Mouse (Mus musculus): ENCODE results near the gene Mfsd11. TPM values are rescaled to one million over a fixed set of nuclear protein-coding genes. Genes with fewer than 3 reads are reported as not detected.

The Mfsd11 gene
- 10 to 100 TPM; 36.3 to 39.1 TPM for total RNA-seq (2021)
- long read RNA-seq, transcript Mfsd11-201 (13 exons, 3,298 nt), result major isoform, 16 of 51 reads
- long read RNA-seq, partial matches to known transcripts, result 3 of 51 reads
- long read RNA-seq, other reads (novel, unspliced or antisense), result 31 of 51 reads

DNA sequence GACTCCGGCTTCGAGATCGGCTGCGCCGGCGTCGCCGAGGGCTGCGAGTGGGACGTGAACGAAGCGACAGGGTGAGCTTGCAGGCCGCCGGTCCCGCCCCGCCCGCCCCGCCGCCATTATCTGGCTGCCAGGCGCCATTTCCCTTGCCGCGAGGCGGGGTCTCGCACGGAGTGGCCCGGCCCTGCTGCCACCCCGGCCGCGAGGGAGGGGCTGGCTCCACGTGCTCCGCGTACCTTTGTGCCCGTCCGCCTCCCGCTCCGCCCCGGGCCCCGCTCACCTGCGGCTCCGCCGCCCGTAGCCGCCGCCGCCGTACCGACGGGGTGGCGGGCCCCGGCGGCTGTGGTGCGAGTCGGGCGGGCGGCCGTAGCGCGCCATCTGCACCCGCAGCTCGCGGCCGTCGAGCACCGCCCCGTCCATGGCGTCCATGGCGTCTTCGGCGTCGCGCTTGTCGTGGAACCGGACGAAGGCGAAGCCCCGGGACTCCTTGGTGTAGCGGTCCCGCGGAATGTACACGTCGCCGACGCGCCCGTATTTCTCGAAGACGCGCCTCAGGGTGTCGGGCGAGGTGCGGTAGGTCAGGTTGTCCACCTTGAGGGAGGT is at the start of gene Mfsd11:
TSS of gene Mfsd11 (plus strand) at position 150 of the 600 bp plus-strand sequence.
- DNase-seq (ENCODE audit: low spot score in 2 of 2), result peak; percentile 69 to 81

DNA sequence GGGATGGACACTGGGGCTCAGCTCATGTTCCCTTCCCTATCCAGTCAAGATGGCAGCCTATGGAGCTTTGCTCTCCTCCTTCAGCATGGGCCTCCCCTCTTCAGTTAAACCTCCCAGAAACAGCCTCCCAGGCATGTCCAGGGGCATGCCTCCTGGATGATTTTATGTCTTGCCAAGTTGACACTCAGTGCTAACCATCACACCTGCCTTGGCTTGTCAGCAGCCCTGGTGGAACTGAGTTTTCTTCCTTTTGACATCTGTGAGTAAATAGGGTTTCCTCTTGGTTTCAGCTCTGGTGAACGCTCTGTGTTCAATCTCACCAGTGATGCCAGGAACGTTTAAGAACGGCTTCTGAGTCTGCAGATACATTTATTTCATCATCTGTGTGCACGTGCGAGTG is 49.5 kb upstream of the Mfsd11 start:
- no peak for DNase-seq (ENCODE audit: low spot score in 2 of 2)

DNA sequence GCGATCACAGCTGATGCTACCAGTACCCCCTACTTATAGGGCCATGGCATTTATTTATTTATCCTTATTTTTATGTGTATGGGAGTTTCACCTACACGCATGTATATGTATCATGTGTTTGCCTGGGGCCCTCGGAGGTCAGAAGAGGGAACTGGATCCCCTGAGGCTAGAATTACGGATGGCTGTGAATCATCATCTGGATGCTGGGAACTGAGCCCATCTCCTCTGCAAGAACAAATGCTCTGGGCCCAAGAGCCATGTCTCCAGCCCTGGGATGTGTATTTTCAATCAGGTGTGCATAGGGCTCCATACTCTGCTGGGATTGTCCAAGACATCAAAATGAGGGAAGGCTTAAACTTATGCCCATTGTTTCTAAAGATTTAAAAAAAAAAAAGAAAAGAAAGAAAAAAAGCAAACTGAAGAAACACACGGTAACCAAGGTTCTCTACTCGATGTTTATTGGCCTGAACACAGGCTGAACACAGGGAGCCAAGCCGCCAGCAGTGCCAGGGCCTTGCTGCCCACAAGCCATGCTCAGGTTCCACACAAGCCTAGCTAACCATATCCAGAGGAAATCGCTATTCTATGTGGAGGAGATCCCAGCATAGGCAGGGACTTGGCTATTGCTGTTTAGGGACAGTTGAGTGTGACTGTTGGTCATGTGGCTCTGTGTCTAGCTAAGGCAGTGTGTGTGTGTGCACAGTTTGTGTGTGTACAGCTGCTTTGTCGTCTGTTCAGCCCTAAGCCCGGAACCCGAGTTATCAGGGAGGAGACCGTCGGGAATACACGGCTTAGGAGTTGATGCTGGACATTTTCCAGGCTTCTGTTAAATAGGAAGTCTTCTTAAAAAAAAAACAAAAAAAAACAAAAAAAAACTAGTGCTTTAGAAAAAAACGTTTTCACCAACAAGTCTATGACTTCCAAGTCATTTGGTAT is 45.8 kb upstream of the Mfsd11 start:
- no peak for DNase-seq (ENCODE audit: low spot score in 2 of 2)

DNA sequence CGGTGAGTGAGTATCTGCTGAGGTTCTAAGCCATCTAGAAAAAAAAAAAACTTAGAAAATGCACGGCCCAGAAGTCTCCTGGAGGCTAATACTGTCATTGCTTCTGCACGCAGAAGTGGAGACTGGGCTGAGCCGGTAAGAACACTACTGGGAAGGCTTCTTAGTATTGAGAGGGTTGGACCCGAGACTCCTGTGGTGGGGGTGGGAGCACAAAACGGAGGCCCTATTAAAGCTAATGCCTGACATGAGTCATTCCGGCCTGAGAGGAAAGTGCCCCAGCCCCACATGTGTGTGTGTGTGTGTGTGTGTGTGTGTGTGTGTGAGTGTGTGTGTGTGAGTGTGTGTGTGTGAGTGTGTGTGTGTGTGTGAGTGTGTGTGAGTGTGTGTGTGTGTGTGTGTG is 45.1 kb upstream of the Mfsd11 start:
- no peak for DNase-seq (ENCODE audit: low spot score in 2 of 2)

DNA sequence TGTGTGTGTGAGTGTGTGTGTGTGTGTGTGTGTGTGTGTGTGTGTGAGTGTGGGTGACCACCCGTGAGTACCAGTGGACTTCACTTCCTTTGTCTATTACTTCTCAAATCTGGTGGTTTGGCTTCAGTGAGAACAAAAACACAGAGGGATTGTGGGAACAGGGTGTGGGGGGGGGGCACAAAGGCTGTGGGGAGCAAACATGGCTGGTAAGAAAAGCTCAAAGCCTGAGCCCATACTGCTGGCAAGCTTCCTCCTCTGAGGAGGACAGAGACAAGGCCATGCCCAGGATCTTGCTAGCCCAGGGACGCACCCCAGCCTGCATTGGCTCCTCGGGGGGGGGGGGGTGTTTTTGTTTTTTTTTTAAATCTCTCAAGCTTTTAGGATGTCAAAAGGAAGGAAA is 44.7 kb upstream of the Mfsd11 start:
- no peak for DNase-seq (ENCODE audit: low spot score in 2 of 2)

DNA sequence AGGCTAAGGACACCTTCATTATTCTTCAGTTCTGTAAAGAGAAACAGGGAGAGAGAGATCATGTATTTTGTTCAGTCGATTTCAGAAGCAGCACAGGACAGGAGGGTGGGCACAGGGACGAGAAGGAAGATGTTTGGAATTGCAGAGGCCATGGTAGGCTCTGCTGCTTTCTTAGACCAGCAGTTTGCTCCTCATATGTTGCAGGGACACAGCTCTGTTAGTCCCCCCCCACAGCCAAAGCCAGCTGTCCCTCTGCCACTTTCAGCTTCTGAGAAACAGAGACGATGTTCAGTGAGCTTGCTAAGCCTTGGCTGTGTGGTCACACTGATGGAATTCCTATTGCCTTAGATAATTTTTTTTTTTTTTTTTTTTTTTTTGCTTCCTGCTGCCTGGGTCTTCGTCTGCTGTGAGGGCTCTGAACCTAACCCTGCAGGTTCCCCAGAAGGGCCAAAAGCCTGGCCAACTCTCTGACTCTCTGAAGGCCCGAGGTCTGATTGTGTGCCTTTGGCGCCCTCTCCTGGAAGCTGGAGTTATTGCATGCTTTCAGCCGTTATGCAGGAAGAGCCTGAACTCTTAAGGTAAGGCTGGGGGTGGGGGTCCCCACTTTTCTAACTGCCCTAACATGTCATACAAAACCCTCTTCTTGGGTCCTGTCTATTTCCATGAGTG is 44.2 kb upstream of the Mfsd11 start:
- peak; percentile 73 to 93 for DNase-seq (ENCODE audit: low spot score in 2 of 2)

DNA sequence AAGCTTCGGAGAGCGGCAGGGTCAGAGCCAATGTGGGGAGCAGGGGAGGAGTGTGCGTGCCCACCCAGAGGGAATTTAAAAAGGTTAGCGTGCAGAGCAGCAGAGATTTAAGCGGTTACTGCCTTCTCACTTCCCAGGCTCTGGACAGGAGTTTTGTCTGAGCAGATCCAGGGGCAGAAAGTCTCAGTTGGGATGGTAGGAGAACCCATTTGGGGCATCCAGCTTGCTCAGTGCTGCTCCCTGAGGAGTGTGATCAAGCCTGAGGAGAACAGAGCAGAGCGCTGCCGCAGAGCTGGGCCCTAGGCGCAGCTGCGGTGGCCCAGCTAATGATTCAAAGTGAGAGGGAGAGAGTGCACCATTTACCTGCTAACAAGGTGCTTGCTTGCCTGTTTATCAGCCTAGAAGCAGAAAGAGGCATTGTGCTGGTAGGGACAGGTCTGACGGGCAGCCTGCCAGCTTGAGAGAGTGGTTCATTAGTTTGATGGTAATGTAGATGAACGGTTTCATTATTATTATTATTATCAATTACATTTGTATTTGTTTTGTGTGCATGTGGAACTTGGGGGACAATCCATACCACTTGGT is 43.3 kb upstream of the Mfsd11 start:
- no peak for DNase-seq (ENCODE audit: low spot score in 2 of 2)

DNA sequence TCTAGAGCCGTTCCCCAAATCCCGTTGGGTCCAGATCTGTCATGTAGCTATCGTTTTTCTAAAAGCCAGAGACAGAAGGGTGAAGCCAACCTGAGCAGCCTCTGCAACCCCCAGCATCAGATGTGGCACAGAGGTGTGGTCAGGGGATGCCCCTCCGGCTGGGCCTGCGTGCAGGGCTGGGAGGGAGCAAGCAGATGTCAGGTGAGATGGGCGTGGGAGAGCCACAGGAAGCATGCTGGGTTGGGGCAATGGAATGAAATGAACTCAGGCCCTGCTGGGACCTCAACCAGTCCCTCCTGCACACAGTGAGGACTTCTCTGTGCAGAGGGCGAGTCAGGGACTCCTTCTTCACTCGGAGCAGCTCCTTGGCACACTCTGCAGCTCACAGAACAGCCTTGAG is 42.7 kb upstream of the Mfsd11 start:
- no peak for DNase-seq (ENCODE audit: low spot score in 2 of 2)

DNA sequence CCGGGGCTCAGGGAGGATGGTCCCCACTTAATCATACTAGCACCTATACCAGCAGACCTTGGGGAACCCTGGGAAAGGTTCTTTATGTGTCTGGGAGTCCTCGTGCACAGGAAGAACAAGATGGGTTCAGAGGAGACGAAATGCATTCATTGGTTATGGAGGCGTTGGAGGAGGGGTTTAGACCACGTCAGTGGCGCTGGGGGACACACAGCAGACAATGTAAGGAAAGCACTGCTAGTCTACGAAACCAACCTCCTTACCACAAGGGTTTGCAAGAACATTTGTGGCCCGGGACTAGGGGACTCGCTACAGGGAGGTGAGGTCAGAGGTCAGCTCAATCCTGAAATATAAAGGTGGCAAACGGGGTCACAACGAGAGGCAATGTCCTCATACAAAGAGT is 41.7 kb upstream of the Mfsd11 start:
- no peak for DNase-seq (ENCODE audit: low spot score in 2 of 2)

DNA sequence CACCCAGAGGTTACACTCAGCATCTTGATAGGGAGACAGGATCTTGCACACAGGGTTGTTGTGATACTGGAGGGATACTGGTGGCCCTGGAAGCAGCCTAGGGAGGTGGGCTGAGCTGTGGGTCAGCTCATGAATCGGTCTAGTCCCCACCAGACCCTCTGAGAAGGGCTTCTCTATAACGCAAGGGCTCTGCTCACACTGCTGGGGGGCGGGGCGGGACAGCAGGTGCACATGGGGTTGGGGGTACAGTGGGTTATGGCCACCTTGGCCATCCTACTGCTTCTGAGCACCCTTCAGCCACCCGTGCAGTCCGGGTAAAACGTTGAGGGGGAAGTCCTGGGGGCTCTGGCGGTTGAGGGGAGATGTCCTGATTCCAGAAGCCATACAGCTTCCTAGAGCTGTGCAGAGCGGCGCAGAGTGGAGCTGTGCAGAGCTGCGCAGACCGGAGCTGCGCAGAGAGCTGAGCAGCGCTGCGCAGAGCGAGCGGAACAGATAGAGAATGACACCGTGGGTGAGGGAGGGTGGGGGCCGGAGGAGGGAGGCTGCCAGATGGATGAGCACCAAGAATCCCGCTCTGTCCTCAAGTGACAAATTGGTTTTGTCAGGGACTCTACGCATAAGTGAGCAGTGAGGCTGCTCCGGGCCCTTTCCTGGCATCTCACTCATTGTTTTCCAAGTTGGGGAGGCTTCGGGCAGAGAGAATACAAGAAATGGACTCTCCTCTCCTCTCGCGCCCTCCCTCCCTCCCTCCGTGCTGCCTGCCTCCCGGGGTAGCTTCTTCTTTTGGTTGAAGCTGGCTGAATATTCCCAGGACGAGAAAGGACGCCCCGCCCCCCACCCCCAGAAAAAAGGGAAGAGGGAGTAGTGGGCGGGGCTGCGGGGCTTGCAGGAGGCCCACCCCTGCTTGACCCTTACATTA is 41.0 kb upstream of the Mfsd11 start:
- DNase-seq (ENCODE audit: low spot score in 2 of 2), result peak; percentile 80 to 88

DNA sequence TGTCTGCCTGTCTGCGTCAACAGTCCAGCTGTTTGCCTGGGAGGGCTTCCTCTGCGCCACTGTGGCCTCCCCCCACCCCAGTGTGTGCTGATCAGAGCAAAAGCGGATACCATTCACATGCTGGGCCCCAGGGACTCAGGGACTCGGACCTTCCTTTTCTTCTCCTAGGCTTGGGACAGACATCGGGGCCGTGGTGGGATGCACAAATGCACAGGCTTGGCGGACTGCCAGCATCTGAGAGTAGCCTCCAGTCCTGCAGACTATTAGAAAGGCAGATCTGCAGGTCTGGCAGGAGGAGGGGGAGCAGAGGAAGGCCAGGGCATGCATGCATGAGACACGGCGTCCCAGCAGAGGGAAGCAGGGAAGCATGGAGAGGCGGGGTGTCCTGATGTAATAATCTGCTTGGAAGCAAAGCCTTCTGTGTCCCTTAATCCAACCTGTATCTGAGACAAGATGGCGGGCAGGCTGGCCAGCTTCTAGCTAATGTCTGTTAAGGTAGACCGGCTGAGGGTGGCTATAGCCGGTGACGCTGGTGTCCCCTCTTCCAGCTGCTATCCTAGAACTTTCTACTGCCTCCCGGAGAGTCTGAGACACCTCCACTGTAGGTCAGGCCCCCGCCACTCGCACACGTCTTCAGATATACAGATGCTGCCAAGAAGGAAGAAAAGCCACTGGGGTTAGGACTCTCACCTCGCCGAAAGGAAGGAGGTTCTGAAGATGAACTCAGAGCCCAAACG is 39.3 kb upstream of the Mfsd11 start:
- DNase-seq (ENCODE audit: low spot score in 2 of 2), result no peak

DNA sequence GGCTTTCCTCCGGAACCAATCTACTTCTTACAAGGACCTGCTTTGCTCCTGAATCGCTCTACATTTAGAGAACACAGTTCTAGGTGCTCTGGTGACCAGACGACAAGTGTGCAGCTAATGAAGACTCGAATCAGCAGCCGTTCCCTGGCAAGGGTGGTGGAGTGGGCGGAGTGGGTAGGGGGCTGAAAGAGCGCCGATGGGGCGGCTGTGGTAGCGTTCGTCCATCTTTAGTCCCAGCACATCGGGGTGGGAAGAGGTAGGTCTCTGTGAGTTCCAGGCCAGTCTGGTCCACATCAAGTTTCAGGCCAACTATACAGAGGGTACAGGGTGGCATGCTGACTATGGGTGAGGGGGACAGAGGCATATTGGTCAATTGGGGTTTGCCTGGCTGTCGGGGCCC is 38.6 kb upstream of the Mfsd11 start:
- DNase-seq (ENCODE audit: low spot score in 2 of 2), result no peak

DNA sequence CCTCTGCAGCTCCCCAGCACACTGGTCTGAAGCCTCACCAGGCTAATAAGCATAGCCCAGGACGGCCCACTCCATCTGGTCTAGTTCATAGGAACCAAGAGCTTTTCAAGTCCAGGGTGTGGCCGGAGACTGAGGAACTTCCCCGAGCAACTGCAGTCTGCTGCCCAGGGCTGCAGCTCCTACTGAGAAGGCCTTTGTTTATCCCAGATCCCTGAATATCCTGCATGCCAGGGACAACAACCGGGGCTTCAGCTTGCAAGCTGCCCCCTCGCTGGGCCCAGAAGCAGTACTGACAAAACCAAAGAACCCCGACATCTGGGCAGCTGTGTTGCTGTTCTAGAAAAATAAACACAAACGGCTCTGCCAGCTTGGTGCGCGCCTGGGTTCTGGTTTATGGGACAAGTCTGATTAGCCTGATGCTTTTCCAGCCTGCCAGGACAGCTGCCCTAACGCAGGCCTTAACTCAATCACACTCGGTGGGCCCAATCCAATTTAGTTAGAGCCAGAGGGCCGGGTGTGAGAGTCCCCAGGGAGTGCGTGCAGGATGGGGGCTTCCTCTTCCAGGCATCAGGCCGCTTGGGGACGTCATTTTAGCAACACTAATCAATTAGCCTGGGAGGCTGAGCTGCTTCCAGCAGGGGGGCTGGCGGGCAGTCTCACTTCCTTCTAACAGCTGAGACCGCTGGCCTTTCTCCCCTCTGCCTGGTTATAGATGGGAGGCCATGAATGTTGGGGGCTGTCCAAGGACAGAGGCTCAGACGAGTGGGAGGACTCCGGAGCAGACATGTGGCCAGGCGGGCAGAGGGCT is 38.0 kb upstream of the Mfsd11 start:
- DNase-seq (ENCODE audit: low spot score in 2 of 2), result no peak

DNA sequence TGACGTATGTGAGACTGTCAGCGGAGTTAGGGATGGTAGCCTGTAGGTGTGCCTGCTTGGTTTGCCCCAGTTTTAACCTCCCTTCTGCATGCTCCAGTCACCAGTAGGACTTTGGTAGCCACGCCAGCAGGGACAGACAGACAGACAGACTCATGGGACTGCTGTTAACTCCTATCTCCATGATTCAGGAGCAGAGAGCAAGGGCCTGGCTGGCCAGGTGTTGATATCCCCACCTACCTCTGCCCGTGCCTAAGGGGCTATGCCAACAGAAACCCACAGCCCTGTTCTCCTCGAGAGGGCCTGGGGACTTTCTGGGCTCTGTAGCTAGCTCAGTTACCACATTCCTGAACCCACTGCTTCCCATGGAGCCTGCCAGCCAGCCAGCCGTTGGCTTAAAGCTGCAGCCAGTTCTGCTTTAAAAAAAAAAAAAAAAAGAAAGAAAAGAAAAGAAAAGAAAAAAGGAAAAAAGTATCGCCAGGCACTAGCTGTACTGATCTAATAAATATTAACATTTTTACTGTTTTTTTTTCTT is 37.3 kb upstream of the Mfsd11 start:
- DNase-seq (ENCODE audit: low spot score in 2 of 2), result no peak

DNA sequence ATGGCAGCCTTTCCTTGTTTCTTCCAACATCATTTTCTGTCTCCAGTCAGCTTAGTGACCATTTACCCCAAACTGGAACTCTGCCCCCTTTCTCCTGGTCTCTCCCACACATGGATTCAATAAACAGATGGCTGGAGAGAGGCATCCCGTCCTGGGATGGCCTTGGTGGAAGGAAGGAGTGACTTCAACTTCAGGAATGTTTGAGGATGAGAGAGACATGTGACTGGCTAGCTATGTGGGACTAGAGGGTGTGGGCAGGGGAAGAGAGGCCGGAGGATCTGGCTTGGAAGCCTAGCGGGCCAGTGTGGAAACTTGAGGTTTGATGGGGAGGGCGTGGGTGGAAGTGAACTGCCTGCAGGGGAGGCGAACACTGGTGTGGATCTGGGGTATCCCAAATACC is 35.5 kb upstream of the Mfsd11 start:
- no peak for DNase-seq (ENCODE audit: low spot score in 2 of 2)

DNA sequence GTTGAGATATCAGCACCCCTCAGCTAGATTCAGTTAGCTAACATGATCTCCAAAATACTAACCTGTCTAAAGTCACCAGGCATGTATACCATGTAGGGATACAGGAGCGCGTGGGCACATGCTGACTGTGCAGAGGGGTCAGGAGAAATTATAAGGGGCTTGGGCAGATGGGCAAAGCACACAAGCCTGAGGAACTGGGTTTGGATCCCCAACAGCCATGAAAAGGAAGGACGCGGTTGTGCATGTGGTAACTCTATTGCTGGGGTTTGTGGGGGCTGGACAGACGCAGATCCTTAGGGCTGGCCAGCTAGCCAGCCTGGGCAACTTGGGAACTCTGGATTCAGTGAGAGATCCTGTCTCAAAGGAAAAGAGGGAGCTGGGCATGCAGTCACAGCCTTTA is 34.7 kb upstream of the Mfsd11 start:
- DNase-seq (ENCODE audit: low spot score in 2 of 2), result no peak

DNA sequence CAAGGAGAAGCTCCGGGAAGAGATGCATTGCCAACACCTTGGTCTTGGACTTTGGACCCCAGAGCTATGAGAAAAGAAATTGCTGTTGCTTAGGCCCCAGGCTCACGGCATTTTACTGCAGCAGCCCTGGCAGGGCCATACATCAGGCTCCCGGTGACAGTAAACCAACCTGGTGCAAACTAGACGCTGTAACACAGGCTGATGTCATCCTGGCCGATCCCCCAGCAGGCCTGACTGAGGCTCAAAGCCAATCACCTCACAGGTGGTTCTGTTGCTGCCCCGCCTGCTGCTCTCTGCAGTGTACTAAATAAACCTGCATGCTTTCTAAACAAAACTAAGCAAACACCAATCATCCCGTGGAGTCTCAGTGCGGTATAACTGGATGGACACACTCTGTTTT is 33.5 kb upstream of the Mfsd11 start:
- no peak for DNase-seq (ENCODE audit: low spot score in 2 of 2)

DNA sequence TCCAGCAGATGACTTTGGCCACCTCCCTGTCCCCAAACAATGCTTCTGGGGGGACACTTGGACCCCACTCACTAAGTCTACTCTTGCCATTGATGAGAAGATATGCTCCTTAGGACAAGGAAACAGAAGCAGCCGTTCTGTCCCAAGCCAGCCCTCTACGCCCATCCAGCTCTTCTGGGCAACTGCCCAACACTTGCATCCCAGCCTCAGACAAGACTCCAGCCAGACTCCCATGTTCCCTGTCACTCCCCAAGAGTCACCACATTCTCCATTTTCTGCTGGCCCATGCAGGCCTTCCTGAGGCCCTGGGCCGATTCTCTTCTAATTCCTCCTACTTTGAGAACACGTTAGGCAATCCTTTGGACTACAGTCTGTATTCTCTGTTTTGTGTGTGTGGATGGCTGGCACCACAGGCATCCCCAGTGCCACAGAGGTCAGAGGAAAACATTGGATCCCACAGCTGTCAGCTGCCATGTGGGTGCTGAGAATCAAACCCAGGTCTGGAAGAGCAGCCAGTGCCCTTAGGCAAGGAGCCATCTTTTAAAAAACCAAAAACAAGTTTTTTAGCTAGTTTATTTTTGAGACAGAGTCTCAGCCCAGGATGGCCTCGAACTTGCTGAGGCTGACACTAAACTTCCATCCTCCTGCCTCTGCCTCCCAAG is 32.2 kb upstream of the Mfsd11 start:
- DNase-seq (ENCODE audit: low spot score in 2 of 2), result no peak
